Mouse (Mus musculus) heart, adult 18-20 months (tissue): Measurements from ENCODE around the gene Plekhb2. TPM values are rescaled to one million over a fixed set of nuclear protein-coding genes. Genes with fewer than 3 reads are reported as not detected.
A peak's percentile ranks its signal among the peaks of the same experiment; 100 is the strongest.

Experiments
- DNase-seq, 2 experiments: peaks; one replicate each; pipeline ENCODE4 v3.0.0; 2021 to 2022; ENCODE audit warnings: mixed read lengths in 1 of 2
- total RNA-seq, 2 experiments: library from RNA; stranded (reverse); gene quantifications; 2 replicates each; pipeline ENCODE4 v1.2.3; 2021

Plekhb2 gene
- total RNA-seq, 2 experiments from 2014 or later = 127 to 145 TPM

- DNase-seq = peak; percentile 87 to 94
These were observed 17.2 kb downstream of the Plekhb2 start for GRCm38 (mm10) chr1:34866815-34867573.

- no peak for DNase-seq
These were observed 17.8 kb downstream of the Plekhb2 start for GRCm38 (mm10) chr1:34867574-34867955.

GRCm38 (mm10) chr1:34868391-34868790, 18.6 kb downstream of the Plekhb2 start:
- no peak for DNase-seq

GRCm38 (mm10) chr1:34869231-34869630, 19.5 kb downstream of the Plekhb2 start:
- DNase-seq = no peak

DNA sequence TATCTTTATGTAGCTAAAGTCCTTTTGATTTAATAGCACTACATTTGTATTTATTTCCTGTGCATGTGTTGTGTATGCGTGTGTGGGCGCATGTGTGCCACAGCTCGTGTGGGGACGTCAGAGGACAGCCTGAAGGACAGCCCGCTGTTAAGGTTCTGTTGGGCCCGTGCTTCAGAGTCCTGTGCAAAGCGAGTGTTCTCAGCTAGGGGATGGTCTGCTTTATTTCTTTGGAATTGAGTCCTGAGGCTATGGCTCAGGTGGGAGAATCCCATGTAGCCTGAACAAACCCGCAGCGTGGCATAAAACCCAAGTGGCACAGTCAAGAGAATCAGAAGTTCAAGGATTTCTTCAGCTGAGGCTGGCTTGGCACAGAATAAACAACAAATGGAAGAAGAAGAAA, 21.4 kb downstream of the Plekhb2 start:
- no peak for DNase-seq

GRCm38 (mm10) chr1:34873551-34873950, 23.8 kb downstream of the Plekhb2 start:
- no peak for DNase-seq

GRCm38 (mm10) chr1:34879611-34880010, 29.8 kb downstream of the Plekhb2 start:
- no peak for DNase-seq

- DNase-seq = no peak
These were observed 34.0 kb downstream of the Plekhb2 start for GRCm38 (mm10) chr1:34883776-34884175.

- DNase-seq = no peak
These were observed 41.9 kb downstream of the Plekhb2 start for GRCm38 (mm10) chr1:34891559-34892289.

DNA sequence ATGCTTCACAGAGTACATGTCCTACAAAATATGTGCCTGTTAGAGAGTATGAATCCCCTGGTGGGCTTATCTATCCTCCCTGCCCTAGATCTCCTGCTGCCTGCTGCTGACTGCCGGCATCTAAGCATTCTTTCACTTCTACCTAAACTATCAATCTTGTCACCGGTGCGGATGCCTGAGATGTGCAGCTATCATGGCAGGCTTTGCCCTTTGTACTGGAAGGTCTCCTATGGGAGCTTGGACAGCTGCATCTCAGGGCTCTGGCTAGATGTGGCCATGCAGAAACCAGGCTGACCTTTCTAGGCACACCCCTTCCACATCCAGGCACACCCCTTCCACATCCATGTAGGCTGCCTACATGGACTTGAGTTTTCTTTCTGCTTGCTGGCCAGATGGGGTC, 42.7 kb downstream of the Plekhb2 start:
- DNase-seq = no peak

- no peak for DNase-seq
These were observed 43.6 kb downstream of the Plekhb2 start for GRCm38 (mm10) chr1:34893331-34893730.

GRCm38 (mm10) chr1:34893831-34894230, 44.1 kb downstream of the Plekhb2 start:
- DNase-seq = peak in 1 of 2 experiments; percentile 14

DNA sequence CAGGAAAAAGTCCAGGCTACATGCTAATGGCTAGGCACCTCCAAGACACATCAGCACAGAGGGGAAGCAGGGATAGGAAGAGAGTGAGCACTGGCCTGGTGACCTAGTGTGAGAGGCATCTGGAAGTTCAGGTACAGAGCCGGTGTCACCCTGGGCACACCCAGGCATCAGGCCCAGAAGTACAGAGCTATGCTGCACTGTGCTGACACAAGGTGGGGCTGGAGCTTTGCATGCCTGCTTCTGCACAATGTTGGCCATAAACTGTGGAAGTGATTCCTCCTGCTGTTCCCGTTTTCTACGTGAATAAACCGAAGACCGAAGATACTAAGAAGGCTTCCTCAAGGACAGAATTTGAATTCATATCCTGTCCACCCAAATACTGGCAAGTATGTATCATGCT, 46.3 kb downstream of the Plekhb2 start:
- DNase-seq = no peak

- peak; percentile 28 to 70 for DNase-seq
These were observed 47.1 kb downstream of the Plekhb2 start for GRCm38 (mm10) chr1:34896898-34897297.

DNA sequence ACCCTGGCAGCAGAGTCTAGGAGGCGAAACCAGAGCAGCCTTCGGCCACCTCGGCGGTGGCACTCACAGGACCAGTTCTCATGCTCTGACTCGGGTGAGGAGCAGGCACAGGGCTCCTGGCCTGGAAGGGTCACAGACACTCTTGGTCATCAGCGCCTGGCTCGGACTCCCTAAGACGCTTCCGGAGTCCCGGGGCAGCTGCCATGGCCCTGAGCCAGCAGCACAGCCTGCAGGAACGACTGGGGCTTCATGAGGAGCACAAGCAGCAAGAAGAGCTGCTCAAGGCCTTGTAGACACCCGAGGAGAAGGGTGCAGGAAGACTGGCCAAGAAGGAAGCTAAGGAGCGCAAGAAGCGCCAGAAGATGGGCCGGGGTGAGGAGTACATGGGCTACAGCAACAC, 78.9 kb downstream of the Plekhb2 start:
- DNase-seq = no peak

Other genes with a start within 250 kb of the Plekhb2 start
- 10 to 100 TPM; 47.9 to 49.6 TPM for gene Fam168b, start 6.9 kb upstream of the Plekhb2 start, total RNA-seq